Mouse (Mus musculus) megakaryocyte, embryonic 14.5 days (primary cell): ENCODE results near the gene Cish. TPM values are rescaled to one million over a fixed set of nuclear protein-coding genes. Genes with fewer than 3 reads are reported as not detected.
"Not testable (repeated sequence)": the region's sequence is repeated elsewhere in the genome, so short reads cannot be mapped to it uniquely, and the experiment has no call there.

Experiments used
- H3K27me3 ChIP-seq: replicated peaks from 2 replicates; pipeline ENCODE3; 2012; ENCODE audit warnings: inconsistent platforms
- H3K36me3 ChIP-seq: replicated peaks from 2 replicates; pipeline ENCODE3; 2012; ENCODE audit warnings: low read length, inconsistent platforms, mixed read lengths
- H3K4me1 ChIP-seq: 2 replicates; pipeline ENCODE4 v1.6.1; 2012; ENCODE audit warnings: inconsistent platforms
- H3K4me3 ChIP-seq: replicated peaks from 2 replicates; pipeline ENCODE3; 2012; ENCODE audit warnings: moderate library complexity, mild to moderate bottlenecking, inconsistent platforms
- H3K9me3 ChIP-seq: 2 replicates; pipeline ENCODE4 v1.6.1; 2012; ENCODE audit warnings: inconsistent platforms
- FLI1 ChIP-seq: IDR thresholded peaks from 2 replicates; pipeline ENCODE4 v1.6.1; 2012; ENCODE audit warnings: low read length, inconsistent platforms, mixed read lengths
- GATA1 ChIP-seq: IDR thresholded peaks from 3 replicates; pipeline ENCODE4 v1.6.1; 2012; ENCODE audit warnings: mixed read lengths, low read length, inconsistent platforms, borderline replicate concordance
- polyA plus RNA-seq: library from polyadenylated mRNA; stranded (reverse); fragments of >175 nt; gene quantifications from 2 replicates; pipeline ENCODE4 v1.2.3, GENCODE M21; 2012; ENCODE audit warnings: low replicate concordance; ENCODE audit not compliant: insufficient read depth

The Cish gene
- polyA plus RNA-seq, 1 experiment, result 47.7 TPM

DNA sequence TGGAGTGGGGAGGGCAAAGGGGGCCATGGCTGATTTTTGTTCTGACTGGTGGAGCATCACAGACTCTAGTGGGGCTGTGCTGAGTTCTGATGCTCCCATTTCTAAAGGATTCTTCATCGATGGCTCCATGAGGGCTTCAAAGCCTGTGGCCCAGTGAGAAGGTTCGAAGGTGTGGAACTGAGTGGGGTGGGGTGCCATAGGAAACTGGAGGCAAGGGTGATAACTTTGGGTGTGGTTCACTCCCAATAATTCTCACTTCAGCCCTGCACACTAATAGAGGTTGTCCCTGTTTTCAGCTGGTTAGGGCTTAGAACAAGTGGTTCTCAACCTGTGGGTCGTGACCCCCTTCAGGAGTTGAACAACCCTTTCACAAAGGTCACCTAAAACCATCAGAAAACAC, 8.6 kb downstream of the Cish start:
- Histone ChIP-seq H3K9me3 (no peaks in the 10 kb centered on the region), H3K4me3 (no peak overlapping the region), H3K4me1 (peaks cover 98% of the 10 kb centered on the region), H3K27me3 (no peaks in the 10 kb centered on the region), H3K36me3 (peaks cover 51% of the 10 kb centered on the region)
- TF ChIP-seq GATA1, result no peak
- no peak for TF ChIP-seq FLI1

GRCm38 (mm10) chr9:107305012-107305411, 9.2 kb downstream of the Cish start:
- TF ChIP-seq FLI1 (no peak), GATA1 (no peak)
- H3K36me3 ChIP-seq, result peaks cover 48% of the 10 kb centered on the region
- H3K4me3 ChIP-seq, result peak overlapping the region; percentile 14
- peaks cover 98% of the 10 kb centered on the region for H3K4me1 ChIP-seq
- no peaks in the 10 kb centered on the region for H3K27me3 ChIP-seq
- H3K9me3 ChIP-seq, result no peaks in the 10 kb centered on the region

- peaks cover 40% of the 10 kb centered on the region for H3K36me3 ChIP-seq
- peak overlapping the region; percentile 80 for H3K4me3 ChIP-seq
- TF ChIP-seq FLI1 (0 out of 2 replicates have a peak, but pooled peaks have one; percentile 14), GATA1 (no peak; the same call in 2 of the 3 replicates)
- peaks cover 92% of the 10 kb centered on the region for H3K4me1 ChIP-seq
- H3K9me3 ChIP-seq, result no peaks in the 10 kb centered on the region
- H3K27me3 ChIP-seq, result no peaks in the 10 kb centered on the region
Measured at GRCm38 (mm10) chr9:107305601-107306542, 10.0 kb downstream of the Cish start.

GRCm38 (mm10) chr9:107306673-107307072, 10.8 kb downstream of the Cish start:
- Histone ChIP-seq H3K4me3 (peak overlapping the region; percentile 84), H3K36me3 (peaks cover 32% of the 10 kb centered on the region), H3K4me1 (peaks cover 92% of the 10 kb centered on the region)
- H3K9me3 ChIP-seq, H3K27me3 ChIP-seq: not testable (repeated sequence)

GRCm38 (mm10) chr9:107307099-107307872, 11.5 kb downstream of the Cish start:
- Histone ChIP-seq H3K4me1 (peaks cover 92% of the 10 kb centered on the region), H3K9me3 (no peaks in the 10 kb centered on the region), H3K36me3 (peaks cover 26% of the 10 kb centered on the region), H3K4me3 (peak overlapping the region; percentile 84), H3K27me3 (no peaks in the 10 kb centered on the region)
- TF ChIP-seq FLI1, result no peak
- no peak for TF ChIP-seq GATA1

GRCm38 (mm10) chr9:107307886-107308285, 12.1 kb downstream of the Cish start:
- peaks cover 92% of the 10 kb centered on the region for H3K4me1 ChIP-seq
- H3K4me3 ChIP-seq, result peak overlapping the region; percentile 84
- peaks cover 20% of the 10 kb centered on the region for H3K36me3 ChIP-seq

GRCm38 (mm10) chr9:107308346-107309000, 12.6 kb downstream of the Cish start:
- TF ChIP-seq FLI1 (no peak), GATA1 (no peak)
- Histone ChIP-seq H3K4me1 (peaks cover 92% of the 10 kb centered on the region), H3K36me3 (peaks cover 14% of the 10 kb centered on the region), H3K9me3 (no peaks in the 10 kb centered on the region), H3K4me3 (peak overlapping the region; percentile 76), H3K27me3 (no peaks in the 10 kb centered on the region)

More at GRCm38 (mm10) chr9:107307886-107308285, 12.1 kb downstream of the Cish start:
- TF ChIP-seq GATA1, result no peak
- no peak for TF ChIP-seq FLI1
- no peaks in the 10 kb centered on the region for H3K27me3 ChIP-seq
- no peaks in the 10 kb centered on the region for H3K9me3 ChIP-seq

- Histone ChIP-seq H3K4me1 (peaks cover 92% of the 10 kb centered on the region), H3K9me3 (no peaks in the 10 kb centered on the region)
- TF ChIP-seq FLI1 (no peak), GATA1 (no peak)
Measured at GRCm38 (mm10) chr9:107309171-107309570, 13.3 kb downstream of the Cish start.

DNA sequence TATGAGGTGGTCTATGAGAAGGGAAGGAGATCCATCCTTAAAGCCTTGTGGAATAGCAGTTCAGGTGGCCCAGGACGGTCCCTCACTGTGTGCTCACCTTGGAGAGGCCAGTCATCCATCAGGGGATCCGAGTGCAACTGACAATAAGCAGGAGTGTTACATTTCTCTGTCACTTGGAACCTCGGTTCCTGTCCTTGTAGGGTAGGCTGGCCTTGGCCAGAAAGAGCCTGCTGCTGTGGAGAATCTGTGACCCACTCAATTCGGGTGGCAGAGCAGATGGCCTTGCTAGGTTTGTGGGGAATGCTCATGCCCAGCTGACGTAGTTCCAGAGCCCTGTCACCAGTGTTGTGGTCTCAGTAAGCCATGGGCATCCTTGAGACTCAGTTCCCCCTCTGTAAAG, 13.8 kb downstream of the Cish start:
- Histone ChIP-seq H3K9me3 (no peaks in the 10 kb centered on the region), H3K4me1 (peaks cover 92% of the 10 kb centered on the region), H3K27me3 (no peaks in the 10 kb centered on the region), H3K4me3 (no peak overlapping the region), H3K36me3 (peaks cover 4% of the 10 kb centered on the region)
- TF ChIP-seq GATA1 (no peak), FLI1 (no peak)

More at GRCm38 (mm10) chr9:107309171-107309570, 13.3 kb downstream of the Cish start:
- Histone ChIP-seq H3K4me3 (peak overlapping the region; percentile 24), H3K36me3 (peaks cover 7% of the 10 kb centered on the region), H3K27me3 (no peaks in the 10 kb centered on the region)
